Mouse (Mus musculus): ENCODE results near the gene Aox1. TPM values are rescaled to one million over a fixed set of nuclear protein-coding genes. Genes with fewer than 3 reads are reported as not detected.

Aox1 gene
- polyA plus RNA-seq, 1 experiment from 2014 or later = not detected

DNA sequence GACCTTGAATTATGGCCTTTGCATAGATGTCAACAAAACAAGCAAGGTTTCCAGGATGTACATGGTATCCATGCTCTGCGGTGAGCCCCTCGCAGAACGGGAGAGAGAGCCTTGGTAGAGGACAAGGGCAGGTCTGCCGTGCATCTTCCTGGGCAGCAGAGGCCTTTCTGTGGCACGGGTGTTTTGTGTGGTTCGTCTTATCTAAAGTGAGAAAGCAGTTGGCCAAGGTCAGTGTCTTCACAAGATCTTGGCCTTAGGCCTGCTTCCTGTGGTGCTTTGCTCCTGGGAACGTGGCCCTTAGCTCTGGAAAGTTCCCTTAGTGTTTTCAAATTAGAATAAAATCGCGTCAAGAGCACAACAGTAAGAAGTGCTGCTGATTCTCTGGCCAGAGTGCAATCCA, 41.3 kb downstream of the Aox1 start:
- no peak overlapping the region for H3K27ac ChIP-seq (replicated peaks; ENCODE audit: low read depth, low read length)
- H3K4me3 ChIP-seq (ENCODE audit: low read depth, low read length) = no peak overlapping the region
- H3K9me3 ChIP-seq (ENCODE audit: control insufficient read depth, low read length) = no peaks in the 10 kb centered on the region
- no peaks in the 10 kb centered on the region for H3K36me3 ChIP-seq (ENCODE audit: control insufficient read depth, insufficient read depth, low read length)
- no peaks in the 10 kb centered on the region for H3K4me1 ChIP-seq (ENCODE audit: control insufficient read depth, insufficient read depth, low read length)
- no peak overlapping the region for H3K9ac ChIP-seq (ENCODE audit: low read length)
- ATAC-seq (ENCODE audit: insufficient number of reproducible peaks, low FRiP score, low TSS enrichment, low read depth) (no peak), DNase-seq (ENCODE audit: low spot score) (no peak)
- H3K4me2 ChIP-seq (ENCODE audit: low read depth, severe bottlenecking) = no peak overlapping the region
- WGBS = 88% methylated on average over 9 of the region's 9 CpGs
- no peaks in the 10 kb centered on the region for H3K27me3 ChIP-seq (ENCODE audit: control insufficient read depth, insufficient read depth, low read length)

DNA sequence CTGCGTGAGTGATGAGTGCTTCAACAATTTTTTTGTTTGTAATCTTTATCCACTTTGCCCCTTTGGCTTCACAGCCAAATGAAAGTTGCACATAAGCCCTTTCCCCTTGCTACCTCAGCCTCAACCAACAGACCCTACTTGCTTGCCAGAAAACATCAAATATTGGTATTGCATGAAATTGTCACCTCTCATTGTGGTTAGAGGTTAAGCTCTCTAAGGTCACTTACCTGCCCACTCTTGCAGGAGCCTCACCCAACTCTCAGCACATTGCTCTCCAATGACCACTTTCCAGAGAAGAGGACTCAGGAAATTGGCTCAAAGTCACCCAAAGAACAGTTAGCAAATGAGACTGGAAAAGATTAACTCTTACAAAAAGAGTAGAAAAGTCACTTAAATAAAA, 41.8 kb downstream of the Aox1 start:
- H3K9ac ChIP-seq (ENCODE audit: low read length) = no peak overlapping the region
- no peak for ATAC-seq (ENCODE audit: insufficient number of reproducible peaks, low FRiP score, low TSS enrichment, low read depth)
- 89% methylated on average over 1 of the region's 1 CpGs for WGBS
- no peak overlapping the region for H3K4me2 ChIP-seq (ENCODE audit: low read depth, severe bottlenecking)
- no peaks in the 10 kb centered on the region for H3K36me3 ChIP-seq (ENCODE audit: control insufficient read depth, insufficient read depth, low read length)
- no peaks in the 10 kb centered on the region for H3K27me3 ChIP-seq (ENCODE audit: control insufficient read depth, insufficient read depth, low read length)
- H3K27ac ChIP-seq (replicated peaks; ENCODE audit: low read depth, low read length) = no peak overlapping the region
- no peak for DNase-seq (ENCODE audit: low spot score)
- H3K4me1 ChIP-seq (ENCODE audit: control insufficient read depth, insufficient read depth, low read length) = no peaks in the 10 kb centered on the region
- no peaks in the 10 kb centered on the region for H3K9me3 ChIP-seq (ENCODE audit: control insufficient read depth, low read length)
- no peak overlapping the region for H3K4me3 ChIP-seq (ENCODE audit: low read depth, low read length)

DNA sequence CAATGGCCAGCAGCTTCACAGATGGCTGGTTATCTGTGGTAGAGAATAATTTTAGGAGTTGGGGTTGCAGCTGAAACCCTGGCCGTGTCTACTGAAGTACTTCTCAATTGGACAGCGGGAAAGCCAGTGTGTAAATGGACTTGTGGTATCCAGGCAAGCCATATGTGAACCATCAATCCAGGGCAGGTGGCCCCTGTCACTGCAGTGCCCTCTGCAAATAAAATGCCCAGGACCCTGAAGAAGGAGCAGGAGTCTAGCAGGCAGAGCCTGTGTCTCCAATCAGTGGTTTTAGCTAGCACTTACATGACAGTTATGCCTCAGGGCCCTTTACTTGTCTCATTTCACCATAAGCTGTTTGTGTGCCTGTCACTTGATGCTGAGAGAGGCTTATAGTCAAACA, 42.7 kb downstream of the Aox1 start:
- WGBS = 70% methylated on average over 2 of the region's 2 CpGs
- DNase-seq (ENCODE audit: low spot score) (no peak), ATAC-seq (ENCODE audit: insufficient number of reproducible peaks, low FRiP score, low TSS enrichment, low read depth) (no peak)
- no peak overlapping the region for H3K27ac ChIP-seq (replicated peaks; ENCODE audit: low read depth, low read length)
- no peak overlapping the region for H3K4me2 ChIP-seq (ENCODE audit: low read depth, severe bottlenecking)
- H3K9me3 ChIP-seq (ENCODE audit: control insufficient read depth, low read length) = no peaks in the 10 kb centered on the region
- H3K27me3 ChIP-seq (ENCODE audit: control insufficient read depth, insufficient read depth, low read length) = no peaks in the 10 kb centered on the region
- no peaks in the 10 kb centered on the region for H3K4me1 ChIP-seq (ENCODE audit: control insufficient read depth, insufficient read depth, low read length)
- H3K4me3 ChIP-seq (ENCODE audit: low read depth, low read length) = no peak overlapping the region
- no peak overlapping the region for H3K9ac ChIP-seq (ENCODE audit: low read length)
- H3K36me3 ChIP-seq (ENCODE audit: control insufficient read depth, insufficient read depth, low read length) = no peaks in the 10 kb centered on the region

DNA sequence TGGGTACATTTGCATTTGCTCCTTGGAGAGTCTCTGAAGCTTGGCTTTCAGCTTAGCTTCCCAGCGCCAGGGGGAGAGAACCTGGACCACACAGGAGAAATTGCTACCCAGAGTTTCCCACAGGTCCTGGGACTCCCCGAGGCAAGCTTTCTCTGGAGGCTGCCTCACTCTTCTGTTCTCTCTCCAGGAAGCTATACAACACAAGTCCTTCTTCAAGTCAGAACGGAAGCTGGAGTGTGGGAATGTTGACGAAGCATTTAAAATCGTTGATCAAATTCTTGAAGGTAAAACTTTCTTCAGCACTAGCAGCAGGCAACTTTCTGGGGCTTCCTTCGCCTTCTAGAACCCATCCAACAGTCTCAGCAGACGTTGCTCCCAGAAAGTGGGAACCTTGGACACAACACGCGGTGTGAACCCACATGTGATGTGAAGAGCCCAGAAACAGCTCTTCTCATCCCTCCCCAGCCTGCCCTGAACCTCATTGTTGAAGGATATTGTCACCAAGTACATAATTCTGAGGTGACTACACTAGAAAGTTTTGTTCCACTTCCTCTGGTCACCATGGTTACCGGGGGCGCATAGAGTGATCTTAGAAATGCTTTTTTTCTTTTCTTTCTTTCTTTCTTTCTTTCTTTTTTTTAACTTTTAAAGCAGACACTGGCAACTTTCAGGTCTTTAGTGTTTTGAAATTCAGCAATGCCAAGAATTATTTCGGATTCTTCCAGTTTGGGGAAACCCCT, 43.4 kb downstream of the Aox1 start:
- H3K27me3 ChIP-seq (ENCODE audit: control insufficient read depth, insufficient read depth, low read length) = no peaks in the 10 kb centered on the region
- WGBS = 89% methylated on average over 12 of the region's 12 CpGs
- ATAC-seq (ENCODE audit: insufficient number of reproducible peaks, low FRiP score, low TSS enrichment, low read depth) (no peak), DNase-seq (ENCODE audit: low spot score) (no peak)
- H3K9ac ChIP-seq (ENCODE audit: low read length) = no peak overlapping the region
- H3K4me1 ChIP-seq (ENCODE audit: control insufficient read depth, insufficient read depth, low read length) = no peaks in the 10 kb centered on the region
- H3K27ac ChIP-seq (replicated peaks; ENCODE audit: low read depth, low read length) = no peak overlapping the region
- no peaks in the 10 kb centered on the region for H3K9me3 ChIP-seq (ENCODE audit: control insufficient read depth, low read length)
- no peaks in the 10 kb centered on the region for H3K36me3 ChIP-seq (ENCODE audit: control insufficient read depth, insufficient read depth, low read length)
- no peak overlapping the region for H3K4me2 ChIP-seq (ENCODE audit: low read depth, severe bottlenecking)
- no peak overlapping the region for H3K4me3 ChIP-seq (ENCODE audit: low read depth, low read length)

DNA sequence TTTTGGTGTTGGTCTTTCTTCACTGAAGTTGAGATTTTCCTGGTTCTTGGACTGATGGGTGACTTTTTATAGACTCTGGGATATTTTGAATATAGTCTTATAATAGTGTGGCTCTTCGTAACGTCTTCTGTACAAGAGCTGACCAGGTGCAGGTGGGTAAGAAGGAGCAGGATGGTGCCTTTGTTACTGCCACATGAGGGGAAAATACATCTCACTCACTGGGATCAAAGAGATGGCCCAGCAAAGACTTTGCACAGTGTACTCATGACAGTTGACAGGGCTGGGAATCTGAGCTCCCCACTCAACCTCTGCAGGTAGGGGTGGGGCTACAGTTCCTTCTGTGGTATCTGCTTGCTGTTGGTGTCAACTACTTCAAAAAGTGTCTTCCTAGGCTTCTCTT, 44.5 kb downstream of the Aox1 start:
- Histone ChIP-seq H3K4me3 (ENCODE audit: low read depth, low read length) (no peak overlapping the region), H3K9me3 (ENCODE audit: control insufficient read depth, low read length) (no peaks in the 10 kb centered on the region), H3K36me3 (ENCODE audit: control insufficient read depth, insufficient read depth, low read length) (no peaks in the 10 kb centered on the region), H3K4me1 (ENCODE audit: control insufficient read depth, insufficient read depth, low read length) (no peaks in the 10 kb centered on the region), H3K9ac (ENCODE audit: low read length) (no peak overlapping the region), H3K27me3 (ENCODE audit: control insufficient read depth, insufficient read depth, low read length) (no peaks in the 10 kb centered on the region), H3K4me2 (ENCODE audit: low read depth, severe bottlenecking) (no peak overlapping the region), H3K27ac (replicated peaks; ENCODE audit: low read depth, low read length) (no peak overlapping the region)
- 93% methylated on average over 2 of the region's 2 CpGs for WGBS
- no peak for ATAC-seq (ENCODE audit: insufficient number of reproducible peaks, low FRiP score, low TSS enrichment, low read depth)
- no peak for DNase-seq (ENCODE audit: low spot score)

DNA sequence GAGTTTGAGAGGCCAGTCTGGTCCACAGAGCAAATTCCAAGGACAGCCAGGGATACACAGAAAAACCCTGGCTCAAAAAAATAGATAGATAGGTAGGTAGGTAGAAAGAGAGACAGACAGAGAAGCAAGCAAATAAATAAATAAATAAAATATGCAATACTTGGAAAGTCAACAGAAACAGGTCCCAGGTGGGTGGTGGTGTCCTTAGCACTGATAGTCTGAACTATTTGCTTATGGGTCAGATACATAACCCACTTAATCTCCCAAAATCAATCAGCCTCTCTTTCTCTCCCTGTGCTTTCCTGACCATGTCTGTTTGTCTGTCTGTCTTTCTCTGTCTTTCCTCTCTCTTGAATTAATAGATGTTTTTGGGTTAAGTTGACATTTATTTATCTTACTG, 48.2 kb downstream of the Aox1 start:
- no peaks in the 10 kb centered on the region for H3K4me1 ChIP-seq (ENCODE audit: control insufficient read depth, insufficient read depth, low read length)
- no peaks in the 10 kb centered on the region for H3K27me3 ChIP-seq (ENCODE audit: control insufficient read depth, insufficient read depth, low read length)
- H3K9ac ChIP-seq (ENCODE audit: low read length) = no peak overlapping the region
- no peaks in the 10 kb centered on the region for H3K36me3 ChIP-seq (ENCODE audit: control insufficient read depth, insufficient read depth, low read length)
- ATAC-seq (ENCODE audit: insufficient number of reproducible peaks, low FRiP score, low TSS enrichment, low read depth) (no peak), DNase-seq (ENCODE audit: low spot score) (no peak)
- no peaks in the 10 kb centered on the region for H3K9me3 ChIP-seq (ENCODE audit: control insufficient read depth, low read length)
- H3K27ac ChIP-seq (replicated peaks; ENCODE audit: low read depth, low read length) = no peak overlapping the region
- no peak overlapping the region for H3K4me2 ChIP-seq (ENCODE audit: low read depth, severe bottlenecking)
- no peak overlapping the region for H3K4me3 ChIP-seq (ENCODE audit: low read depth, low read length)

DNA sequence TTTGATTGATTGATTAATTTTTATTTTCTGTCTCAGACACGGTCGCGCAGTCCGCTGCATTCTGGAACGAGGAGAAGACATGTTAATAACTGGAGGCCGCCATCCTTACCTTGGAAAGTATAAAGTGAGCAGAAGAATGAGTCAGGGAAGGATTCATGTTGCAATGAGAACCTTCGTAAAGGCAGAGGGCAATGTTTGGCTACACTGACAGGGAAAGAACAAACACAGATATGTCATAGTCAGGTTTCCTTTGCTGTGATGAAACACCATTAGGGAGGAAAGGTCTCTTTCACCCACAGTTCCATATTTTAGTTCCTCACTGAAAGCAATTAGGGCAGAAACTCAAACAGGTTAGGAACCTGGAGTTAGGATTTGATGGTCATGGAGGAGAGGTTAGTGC, 48.7 kb downstream of the Aox1 start:
- Histone ChIP-seq H3K9ac (ENCODE audit: low read length) (no peak overlapping the region), H3K9me3 (ENCODE audit: control insufficient read depth, low read length) (no peaks in the 10 kb centered on the region), H3K27me3 (ENCODE audit: control insufficient read depth, insufficient read depth, low read length) (no peaks in the 10 kb centered on the region), H3K4me1 (ENCODE audit: control insufficient read depth, insufficient read depth, low read length) (no peaks in the 10 kb centered on the region), H3K4me3 (ENCODE audit: low read depth, low read length) (no peak overlapping the region), H3K4me2 (ENCODE audit: low read depth, severe bottlenecking) (no peak overlapping the region), H3K27ac (replicated peaks; ENCODE audit: low read depth, low read length) (no peak overlapping the region), H3K36me3 (ENCODE audit: control insufficient read depth, insufficient read depth, low read length) (no peaks in the 10 kb centered on the region)
- WGBS = 93% methylated on average over 7 of the region's 7 CpGs
- no peak for DNase-seq (ENCODE audit: low spot score)
- ATAC-seq (ENCODE audit: insufficient number of reproducible peaks, low FRiP score, low TSS enrichment, low read depth) = no peak

DNA sequence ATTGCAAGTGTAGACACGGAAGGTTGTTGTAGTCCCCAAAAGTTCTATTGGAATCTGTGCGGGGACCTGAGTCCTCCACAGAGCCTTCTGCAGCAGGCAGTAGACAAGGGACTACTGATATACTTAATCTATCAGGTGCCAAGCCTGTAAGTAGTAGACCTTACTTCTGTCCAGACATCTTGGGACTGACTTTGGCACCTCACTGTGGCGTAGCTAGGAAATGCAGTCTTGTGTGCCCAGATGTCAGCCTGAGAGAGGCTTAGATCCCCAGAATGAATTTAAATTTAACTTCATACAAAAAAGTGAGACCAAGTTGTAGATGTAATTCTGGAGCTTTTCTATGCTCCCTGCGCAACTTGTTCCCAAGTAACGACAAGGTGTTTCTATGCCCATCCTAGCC, 50.0 kb downstream of the Aox1 start:
- ATAC-seq (ENCODE audit: insufficient number of reproducible peaks, low FRiP score, low TSS enrichment, low read depth) = no peak
- Histone ChIP-seq H3K4me2 (ENCODE audit: low read depth, severe bottlenecking) (no peak overlapping the region), H3K4me3 (ENCODE audit: low read depth, low read length) (no peak overlapping the region), H3K27ac (replicated peaks; ENCODE audit: low read depth, low read length) (no peak overlapping the region), H3K36me3 (ENCODE audit: control insufficient read depth, insufficient read depth, low read length) (no peaks in the 10 kb centered on the region), H3K9ac (ENCODE audit: low read length) (no peak overlapping the region), H3K27me3 (ENCODE audit: control insufficient read depth, insufficient read depth, low read length) (no peaks in the 10 kb centered on the region), H3K4me1 (ENCODE audit: control insufficient read depth, insufficient read depth, low read length) (no peaks in the 10 kb centered on the region), H3K9me3 (ENCODE audit: control insufficient read depth, low read length) (no peaks in the 10 kb centered on the region)
- no peak for DNase-seq (ENCODE audit: low spot score)
- 95% methylated on average over 5 of the region's 5 CpGs for WGBS

DNA sequence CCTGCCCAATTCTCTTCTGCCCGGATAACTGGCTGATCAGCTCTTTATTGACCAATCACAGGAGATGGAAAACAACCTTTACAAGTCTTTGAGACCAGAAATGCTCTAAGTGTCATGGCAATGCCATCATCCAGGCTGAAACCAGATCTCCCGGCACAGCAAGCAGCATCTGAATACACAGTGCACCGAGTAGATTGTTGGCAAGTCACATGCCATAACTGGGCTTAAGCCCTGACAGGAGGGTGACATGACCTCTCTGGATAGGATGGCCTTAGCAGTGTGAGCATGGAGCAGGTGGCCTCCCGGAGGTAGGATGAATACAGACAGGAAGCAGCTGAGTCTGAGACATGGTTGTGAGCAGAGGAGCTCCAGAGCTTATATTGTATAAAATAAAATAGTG, 50.7 kb downstream of the Aox1 start:
- no peak for ATAC-seq (ENCODE audit: insufficient number of reproducible peaks, low FRiP score, low TSS enrichment, low read depth)
- no peaks in the 10 kb centered on the region for H3K36me3 ChIP-seq (ENCODE audit: control insufficient read depth, insufficient read depth, low read length)
- H3K27me3 ChIP-seq (ENCODE audit: control insufficient read depth, insufficient read depth, low read length) = no peaks in the 10 kb centered on the region
- H3K9ac ChIP-seq (ENCODE audit: low read length) = no peak overlapping the region
- H3K9me3 ChIP-seq (ENCODE audit: control insufficient read depth, low read length) = no peaks in the 10 kb centered on the region
- H3K4me3 ChIP-seq (ENCODE audit: low read depth, low read length) = no peak overlapping the region
- DNase-seq (ENCODE audit: low spot score) = no peak
- H3K27ac ChIP-seq (replicated peaks; ENCODE audit: low read depth, low read length) = no peak overlapping the region
- no peak overlapping the region for H3K4me2 ChIP-seq (ENCODE audit: low read depth, severe bottlenecking)
- 89% methylated on average over 4 of the region's 4 CpGs for WGBS
- no peaks in the 10 kb centered on the region for H3K4me1 ChIP-seq (ENCODE audit: control insufficient read depth, insufficient read depth, low read length)
